Mouse (Mus musculus) granulocyte monocyte progenitor cell, adult 5-6 weeks (primary cell): ENCODE data around the gene Med23. TPM values are rescaled to one million over a fixed set of nuclear protein-coding genes. Genes with fewer than 3 reads are reported as not detected.

Experiments used
- ATAC-seq: replicated peaks from 2 replicates; pipeline ENCODE4 v1.8.0; 2016; ENCODE audit warnings: mild to moderate bottlenecking, moderate TSS enrichment, inconsistent platforms; ENCODE audit not compliant: poor library complexity, severe bottlenecking
- total RNA-seq, 2 experiments: library from RNA; stranded (forward) in 1 of 2; stranded (reverse) in 1 of 2; fragments of 200-712, 200-1000 nt in 1 of 2; fragments of >200 nt in 1 of 2; fragmentation: Nextera tagmentation in 1 of 2; gene quantifications; 2 replicates each; pipeline ENCODE4 v1.2.3; 2014 to 2017

Gene Med23
- total RNA-seq (2014; fragmentation: Nextera tagmentation) (20.1 and 34.8 TPM in 2 replicates), total RNA-seq (2017) (20.3 and 42.2 TPM in 2 replicates)

DNA sequence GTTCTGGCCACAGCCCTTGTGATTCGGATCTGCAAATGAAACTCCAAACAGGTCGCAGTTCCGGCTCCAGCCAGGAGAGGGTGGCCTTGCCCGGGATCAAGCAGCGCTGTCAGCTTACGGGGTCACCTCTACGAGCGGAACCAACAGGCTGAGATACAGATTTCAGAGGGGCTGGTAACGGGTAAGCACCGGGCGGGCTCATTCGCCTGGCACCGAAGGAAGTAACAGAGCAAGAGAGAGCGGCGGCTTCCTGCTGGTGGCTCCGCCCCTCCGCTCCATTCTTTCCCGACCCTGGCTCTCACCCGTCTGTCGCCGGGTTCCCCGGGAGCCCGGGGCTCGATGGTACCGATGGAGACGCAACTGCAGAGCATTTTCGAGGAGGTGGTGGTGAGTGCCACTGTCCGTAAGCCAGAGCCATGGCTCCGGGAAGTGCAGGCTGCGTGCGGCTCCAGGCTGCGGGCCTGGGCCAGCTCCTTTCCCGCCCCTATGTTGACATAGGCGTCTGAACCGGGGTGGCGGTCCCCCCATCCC lies at the start of gene Med23:
Gene Med23 (plus strand): TSS at position 227 of the 531 bp plus-strand sequence.
- ATAC-seq: peak; percentile 99

DNA sequence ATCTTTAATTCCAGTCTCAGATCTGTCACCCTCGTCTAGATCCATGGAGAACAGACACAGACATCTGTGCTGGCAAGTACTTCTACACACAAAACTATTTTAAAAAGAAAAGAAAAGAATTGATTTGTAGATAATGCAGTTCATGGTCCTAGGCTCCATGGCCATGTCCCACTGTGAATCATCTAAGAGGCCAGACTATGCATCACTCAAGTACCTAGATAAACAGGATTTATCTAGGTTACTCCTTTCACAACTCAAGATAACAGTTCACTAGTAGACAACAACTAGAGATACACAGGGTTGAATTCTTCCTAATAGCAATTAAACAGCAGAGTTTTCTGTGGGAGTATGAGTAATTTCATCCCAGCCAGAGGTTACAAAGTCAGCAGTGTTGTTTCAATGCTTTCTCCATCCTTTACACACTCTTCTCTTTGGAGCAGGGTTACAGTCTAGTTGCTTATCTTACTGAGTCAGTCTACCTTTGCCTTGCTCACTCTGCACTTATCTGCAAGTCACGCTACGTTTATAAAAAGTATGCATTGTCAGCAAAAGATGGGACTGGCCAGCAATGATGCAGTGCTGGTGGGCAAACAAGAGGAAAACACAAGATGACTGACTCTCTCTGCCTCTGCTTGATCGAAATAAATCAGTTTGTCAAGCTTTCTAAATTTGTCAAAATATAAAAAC lies 47.7 kb upstream of the Med23 start:
- ATAC-seq: no peak

DNA sequence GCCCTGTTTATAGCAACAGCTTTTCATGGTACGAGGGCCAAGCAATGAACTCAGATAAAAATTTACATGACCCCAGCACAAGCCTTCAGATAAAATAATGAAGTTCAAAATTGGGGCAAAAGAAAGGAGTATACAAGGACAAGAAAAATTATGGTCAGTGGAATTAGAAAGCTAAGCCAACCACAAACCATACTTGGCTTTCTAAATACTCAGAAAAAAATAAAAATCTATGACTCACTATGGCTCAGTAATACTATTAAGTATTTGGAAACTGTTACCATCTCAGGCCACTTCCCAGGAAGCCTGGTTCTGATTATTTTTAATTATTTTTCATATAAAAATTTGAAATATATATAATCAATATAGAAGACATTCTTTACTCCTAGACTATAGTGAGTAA lies 46.9 kb upstream of the Med23 start:
- ATAC-seq: no peak

DNA sequence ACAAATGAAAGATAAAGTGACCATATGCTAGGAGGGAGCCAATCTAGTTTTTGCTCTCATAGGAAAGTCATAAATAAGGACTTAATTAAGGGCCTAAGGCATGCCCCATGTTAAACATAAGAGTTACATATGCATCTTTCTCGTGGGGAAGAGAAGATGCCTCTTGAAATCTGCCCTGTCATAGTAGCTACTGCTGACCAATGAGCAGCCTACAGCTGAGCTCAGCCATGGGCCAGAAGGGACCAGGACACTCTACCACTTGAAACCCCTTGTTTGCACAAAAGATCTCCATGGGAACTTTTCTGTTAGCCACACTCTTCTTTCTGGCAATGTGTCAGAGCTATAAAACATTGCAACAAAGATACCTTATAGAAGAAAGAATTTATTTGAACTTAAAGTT lies 46.5 kb upstream of the Med23 start:
- ATAC-seq: peak; percentile 52; the same call in 1 of the 2 replicates

DNA sequence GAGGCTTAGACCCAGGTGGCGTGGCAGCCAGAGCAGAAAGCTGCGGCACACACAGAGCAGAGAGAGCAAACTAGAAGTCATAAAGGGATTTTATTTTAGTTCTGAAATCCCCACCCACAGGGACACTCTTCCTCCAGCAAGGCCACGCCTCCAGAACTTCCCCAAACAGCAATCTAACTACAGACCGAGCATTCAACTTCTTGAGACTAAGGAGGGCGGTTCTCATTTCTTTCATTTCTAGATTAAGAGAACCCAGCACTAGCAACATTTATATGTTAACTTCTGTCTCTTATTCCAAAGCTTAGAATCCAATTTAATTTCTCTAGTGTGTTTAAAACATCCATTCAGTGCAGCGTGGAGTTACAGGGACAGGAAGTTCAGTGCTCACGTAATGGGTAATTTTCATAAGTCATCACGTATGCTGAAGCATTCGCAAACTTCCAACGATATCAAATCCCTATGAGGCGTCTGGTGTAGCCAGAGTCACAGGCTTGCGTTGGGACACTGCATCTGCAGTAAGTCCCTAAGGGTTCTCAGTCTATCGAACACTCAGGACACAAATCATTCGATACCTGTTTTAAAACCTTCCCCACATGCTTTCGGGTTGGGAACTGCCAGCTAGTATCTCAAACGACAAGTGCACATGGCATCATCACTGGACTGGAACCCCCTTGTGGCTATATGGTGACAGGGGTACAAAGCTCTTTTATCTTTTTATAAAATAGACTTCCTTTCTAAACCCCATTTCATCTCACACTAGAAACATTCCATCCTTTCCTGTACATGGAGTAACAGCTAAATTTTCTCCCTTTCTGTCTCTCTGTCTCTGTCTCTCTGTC lies 45.9 kb upstream of the Med23 start:
- ATAC-seq: peak; percentile 88

DNA sequence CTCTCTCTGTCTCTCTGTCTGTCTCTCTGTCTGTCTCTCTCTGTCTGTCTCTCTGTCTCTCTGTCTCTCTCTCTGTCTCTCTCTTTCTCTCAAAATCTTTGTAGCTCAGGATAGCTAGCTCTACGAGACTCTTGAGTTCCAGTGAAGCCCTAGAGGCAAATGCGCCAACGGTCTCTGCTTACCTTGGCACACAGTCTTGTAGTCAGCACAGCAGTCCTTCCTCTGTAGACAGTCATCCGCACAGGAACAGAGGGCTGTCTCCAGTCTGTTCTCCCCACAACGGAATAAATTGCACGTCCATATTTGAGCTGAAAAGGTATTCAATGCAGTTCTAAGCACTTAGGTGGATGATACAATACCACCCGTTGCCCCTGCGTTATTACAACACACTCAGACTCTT lies 45.2 kb upstream of the Med23 start:
- ATAC-seq: no peak

DNA sequence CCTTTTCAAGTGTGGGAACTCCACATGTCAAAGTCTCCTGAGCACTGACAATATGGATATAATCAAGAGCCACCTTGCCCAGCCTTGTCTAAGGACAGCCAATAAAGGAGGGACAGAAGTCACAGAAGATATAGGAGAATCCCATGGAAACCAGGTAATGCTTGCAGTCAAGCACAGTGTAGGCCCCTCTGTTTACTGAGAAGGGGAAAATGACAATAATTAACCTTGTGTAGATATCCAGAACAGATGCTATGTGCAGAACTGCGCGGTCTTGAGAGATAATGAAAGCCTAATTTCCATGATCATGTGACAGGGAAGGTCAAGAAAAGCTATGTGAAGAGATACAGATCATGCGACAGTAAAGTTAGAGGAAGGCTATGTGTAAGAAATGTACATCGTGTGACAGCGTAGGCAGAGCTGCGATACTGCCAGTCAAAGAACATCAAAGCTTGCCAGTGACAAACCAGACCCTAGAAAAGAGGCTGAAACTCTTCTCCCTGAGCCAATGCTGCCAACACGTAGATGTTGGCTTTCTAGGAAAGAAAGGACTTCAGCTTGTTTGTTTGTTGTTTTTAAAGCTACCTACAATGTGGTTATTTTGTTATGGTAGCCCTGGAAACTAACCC lies 44.2 kb upstream of the Med23 start:
- ATAC-seq: no peak

DNA sequence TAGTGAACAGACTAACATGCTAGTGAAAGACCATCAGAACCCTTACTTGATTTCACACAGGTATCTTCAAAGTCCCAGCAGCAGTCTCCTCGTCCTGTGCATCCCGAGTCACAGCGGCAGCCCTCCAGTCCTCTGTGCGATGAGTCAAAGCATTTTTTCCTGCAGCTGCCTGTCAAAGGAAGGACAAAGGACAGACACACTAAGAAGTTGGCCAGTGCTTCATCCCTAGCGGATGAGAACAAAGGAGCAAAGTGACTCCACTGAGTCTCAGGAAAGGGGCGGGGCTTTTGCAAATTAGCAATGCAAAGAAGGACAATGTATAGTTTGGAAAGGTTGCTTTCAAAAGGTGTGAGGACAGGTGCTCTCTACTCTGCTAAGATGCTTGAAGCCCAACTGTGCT lies 43.7 kb upstream of the Med23 start:
- ATAC-seq: no peak

DNA sequence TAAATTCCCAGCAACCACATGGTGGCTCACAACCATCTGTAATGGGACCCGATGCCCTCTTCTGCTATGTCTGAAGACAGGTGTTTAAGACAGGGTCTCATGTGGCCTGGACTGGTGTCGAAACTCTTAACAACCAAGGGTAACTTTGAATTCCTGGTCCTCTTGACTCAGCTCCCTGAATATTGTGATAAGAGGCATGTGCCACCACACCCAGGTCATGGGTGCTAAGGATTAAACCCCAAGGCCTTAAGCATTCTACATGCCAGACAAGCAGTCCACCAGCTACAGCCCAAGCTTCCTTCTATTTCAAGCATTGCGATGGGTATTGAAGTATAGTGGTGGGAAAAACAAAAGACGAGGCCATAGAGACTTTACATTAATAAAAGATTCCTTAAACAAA lies 41.6 kb upstream of the Med23 start:
- ATAC-seq: no peak

DNA sequence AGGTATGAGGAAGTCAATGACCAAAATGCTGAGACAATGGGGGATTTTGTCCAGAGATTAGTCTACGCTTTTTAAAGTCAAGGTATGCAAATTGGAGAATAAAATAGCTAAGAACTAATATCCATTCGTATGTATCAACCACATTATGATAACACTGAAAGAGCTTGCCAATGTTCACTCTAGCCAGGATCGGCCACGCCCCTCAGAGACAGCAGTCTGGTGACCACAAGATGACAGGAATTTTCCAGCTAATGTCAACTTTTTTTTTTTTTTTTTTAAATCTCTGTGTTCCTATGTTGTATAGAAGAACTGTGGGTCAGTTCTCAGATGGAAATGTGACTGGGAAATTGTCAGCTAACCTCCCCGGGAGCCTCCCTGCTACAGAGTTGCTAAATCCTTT lies 39.3 kb upstream of the Med23 start:
- no peak for ATAC-seq

DNA sequence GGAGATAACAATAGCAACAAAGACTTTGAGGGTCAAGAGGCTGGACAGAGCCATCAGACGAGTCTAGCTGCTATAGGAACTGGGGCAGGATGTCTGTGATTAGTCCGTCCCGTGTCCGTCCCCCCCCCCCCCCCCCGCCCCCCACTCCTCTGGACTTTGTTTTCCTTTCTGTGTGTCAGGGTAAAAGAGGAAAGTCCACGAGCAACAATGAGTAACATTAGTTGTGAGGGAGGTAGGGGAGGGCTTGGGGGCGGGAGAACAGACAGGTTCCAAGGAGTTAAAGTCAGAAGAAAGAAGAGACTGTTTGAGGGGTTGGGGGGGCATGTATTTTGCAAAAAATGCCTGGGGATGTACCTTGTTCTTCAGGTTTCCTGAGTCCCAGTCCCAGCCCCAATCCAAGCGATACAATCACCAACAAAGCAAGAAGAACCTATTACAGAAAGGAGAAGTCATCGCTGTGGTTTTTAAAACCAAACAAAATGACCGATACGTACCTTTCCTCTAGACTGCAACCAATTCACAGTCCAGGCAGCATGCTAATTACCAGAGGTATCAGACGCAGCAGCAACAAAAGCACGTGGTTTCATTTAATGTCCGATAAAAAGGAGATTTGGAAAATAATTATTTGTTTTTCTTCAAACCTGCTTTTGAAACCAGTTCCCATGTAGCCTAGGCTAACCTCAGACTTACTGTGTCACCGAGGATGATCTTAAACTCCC lies 38.2 kb upstream of the Med23 start:
- peak; percentile 44; the same call in 1 of the 2 replicates for ATAC-seq

DNA sequence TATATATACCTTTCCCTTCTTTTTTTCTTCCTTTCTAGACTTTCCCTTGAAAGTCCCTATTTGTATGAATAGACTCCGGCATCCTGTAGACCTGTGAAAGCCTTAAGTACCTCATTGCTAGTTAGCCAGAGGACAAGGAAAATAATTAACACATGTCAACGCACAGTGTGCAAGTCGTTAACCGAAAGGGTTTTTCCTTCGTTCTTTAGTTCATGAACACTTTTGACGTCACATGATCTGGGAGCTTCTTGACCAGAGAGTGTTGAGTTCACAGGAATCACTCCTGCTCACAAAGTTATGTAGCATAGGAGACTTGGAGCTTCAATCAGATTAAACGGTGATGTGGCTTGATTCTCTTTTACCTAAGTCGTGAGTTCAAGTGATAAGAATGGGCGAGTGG lies 37.5 kb upstream of the Med23 start:
- no peak for ATAC-seq

DNA sequence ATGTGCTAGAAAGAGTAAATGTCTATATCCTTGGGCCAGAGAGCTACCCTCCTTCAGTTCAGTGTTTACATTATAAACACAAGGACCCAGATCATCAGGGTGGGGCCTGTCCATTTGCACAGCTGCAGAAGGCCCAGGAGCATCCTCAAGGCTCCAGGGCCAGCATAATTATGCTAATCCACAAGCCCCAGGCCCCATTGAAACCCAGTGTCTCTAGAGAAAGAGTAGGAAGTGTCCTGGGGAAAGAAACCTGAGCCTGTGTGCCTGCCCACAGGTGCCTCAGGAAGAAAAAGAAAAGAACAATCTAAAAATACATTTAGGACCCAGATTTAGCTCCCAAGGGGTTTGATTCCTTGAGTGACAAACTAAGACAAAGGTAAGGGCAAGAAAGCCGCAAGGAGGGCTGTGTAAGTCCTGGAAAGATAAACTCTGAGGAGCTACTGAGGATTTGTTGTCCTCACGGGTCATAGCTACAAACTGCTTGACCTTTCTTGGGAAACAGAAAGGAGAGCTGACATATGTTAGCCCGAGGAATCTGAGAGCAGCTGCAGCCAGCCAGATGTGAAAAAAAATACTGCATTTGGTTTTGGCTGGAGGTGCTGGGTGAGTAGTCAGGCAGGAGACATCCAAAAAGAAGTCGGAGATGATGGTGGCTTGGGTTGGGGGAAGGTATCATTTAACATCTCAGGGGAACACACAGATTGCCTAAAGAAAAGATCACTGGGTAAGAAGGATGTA lies 35.0 kb upstream of the Med23 start:
- no peak for ATAC-seq

DNA sequence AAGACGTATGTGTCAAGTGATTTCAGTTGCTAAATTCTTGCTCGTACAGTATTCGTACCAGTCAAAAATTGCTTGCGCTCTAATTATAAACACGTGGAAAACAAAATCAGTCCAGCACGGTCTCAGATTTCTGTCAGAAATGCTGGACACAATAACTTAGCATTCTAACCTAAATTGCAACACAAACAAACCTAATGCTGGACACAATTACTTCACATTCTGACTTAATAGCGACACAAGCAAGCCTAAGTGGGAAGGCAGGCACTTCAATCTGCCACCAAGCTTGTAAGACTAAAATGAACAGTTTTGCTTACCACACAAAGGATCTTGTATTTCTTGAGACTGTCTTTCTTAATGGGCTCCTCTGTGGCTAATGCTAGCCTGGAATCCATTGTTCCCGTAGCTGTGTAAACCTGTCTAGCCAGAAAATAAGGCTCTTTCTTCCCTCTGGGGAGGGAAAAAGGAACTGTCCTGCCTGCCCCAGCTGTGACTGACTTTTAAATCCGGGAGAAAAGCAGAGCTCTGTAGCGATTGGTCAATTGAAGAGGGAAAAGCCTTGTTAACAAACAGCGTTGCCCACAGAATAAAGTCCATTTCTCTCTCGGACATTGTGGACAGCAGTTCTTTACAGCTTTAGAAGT lies 34.0 kb upstream of the Med23 start:
- ATAC-seq: no peak

DNA sequence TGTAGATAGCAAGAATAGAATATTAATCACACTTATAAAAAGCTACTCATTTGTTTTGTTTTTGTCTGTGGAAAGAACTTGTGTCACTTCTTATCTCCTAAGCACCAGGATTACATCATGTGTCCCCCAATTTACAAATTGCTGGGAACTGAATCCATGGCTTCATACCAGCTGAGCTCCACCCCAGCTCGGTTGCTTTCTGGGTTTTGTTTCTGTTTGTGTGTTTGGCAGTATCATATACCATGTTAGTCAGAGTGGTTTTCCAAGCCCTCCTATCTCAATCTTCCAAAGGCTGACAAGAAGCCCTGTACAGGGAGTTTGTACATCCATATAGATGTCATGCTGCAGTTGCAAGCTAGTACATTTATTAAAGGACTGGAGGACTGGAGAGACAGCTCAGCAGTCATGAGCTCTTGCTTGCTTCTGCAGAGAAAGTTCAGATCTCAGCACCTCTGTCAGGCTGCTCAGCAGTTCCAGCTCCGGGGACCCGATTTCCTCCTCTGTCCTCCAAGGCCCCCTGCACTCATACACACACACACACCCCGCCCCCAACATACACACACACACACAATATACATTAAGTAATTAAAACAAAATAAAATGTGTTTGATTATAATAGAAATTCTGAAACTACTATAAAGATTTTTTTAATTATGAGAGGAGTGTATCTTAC lies 33.3 kb upstream of the Med23 start:
- no peak for ATAC-seq

DNA sequence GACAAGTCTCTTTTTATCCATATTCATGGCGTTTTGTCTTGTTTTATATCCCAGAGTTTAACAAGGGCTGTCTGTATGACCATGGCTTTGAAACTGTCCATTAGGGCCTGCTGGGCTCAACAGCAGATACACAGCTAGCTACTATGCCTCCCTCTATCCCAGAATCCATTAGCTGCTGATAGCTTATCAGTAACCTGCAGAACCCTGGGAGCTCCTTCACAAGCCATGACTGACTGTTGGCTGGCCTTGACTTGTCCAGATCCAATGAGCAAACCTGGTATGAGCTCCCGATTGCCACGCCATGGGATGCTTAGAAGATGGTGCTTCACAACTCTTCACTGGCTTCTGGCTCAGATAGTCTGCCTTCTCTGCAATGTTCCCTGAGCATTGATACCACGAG lies 29.0 kb upstream of the Med23 start:
- ATAC-seq: no peak

DNA sequence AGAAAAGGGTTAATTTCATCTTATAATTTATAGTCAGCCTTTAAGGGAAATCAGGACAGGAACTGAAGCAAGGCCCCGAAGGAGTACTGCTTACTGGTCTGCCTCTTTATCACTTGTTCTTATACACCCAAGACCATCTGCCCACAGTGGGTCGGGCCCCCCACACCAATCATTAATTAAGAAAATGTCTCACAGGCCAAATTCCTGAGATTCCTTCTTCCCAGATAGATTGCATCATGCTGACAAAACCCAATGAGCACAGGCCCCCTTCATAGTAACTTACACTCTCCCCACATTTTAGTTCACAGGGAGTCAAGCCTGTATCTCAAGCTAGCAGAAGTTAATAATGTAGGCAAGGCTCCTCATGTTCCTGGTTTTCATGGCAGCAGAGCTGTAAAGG lies 27.8 kb upstream of the Med23 start:
- no peak for ATAC-seq

DNA sequence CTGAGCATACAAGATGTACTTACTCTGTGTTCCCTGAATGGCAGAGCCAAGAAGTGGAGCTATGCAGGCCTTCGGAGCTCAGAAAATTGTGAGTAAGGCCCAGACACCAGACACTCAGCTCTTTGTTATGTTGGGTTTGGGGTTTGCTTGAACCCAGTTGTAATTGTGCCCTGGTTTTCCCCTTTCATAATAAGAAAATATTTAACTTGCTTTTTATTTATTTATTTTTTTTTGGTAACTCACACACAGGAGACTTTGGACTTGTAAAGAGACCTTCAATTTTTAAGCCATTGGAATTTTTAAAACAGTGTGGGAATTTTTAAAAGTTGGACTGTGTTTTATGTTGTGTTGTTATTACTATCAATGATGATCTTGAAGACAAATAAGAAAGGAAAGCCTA lies 27.1 kb upstream of the Med23 start, which contains the start of gene Enpp3:
Gene Enpp3 (minus strand): TSS at position 148 of the 400 bp plus-strand sequence.
- ATAC-seq: no peak

DNA sequence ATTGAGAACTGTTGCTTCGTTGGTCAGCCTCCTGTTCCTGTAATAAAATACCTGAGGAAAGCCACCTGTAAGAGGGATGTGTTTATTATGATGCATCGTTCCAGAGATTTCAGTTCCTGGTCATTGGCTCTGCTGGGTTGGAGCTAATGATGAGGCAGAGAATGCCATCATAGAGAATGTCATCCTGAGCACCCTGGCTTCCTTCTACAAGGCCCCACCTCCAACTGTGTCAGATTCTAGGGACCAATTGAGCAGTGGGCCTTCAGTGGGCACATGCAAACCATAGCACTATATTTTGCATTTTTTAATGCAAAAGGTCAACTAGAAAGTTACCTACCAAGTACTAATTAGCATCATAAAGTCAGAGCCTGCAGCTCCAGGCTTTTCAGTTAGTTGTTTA lies 6.6 kb upstream of the Med23 start:
- ATAC-seq: no peak
